Mouse (Mus musculus) heart, adult 2 months (tissue): ENCODE data around the gene Bcorl1. TPM values are rescaled to one million over a fixed set of nuclear protein-coding genes. Genes with fewer than 3 reads are reported as not detected.

ENCODE experiments used
- DNase-seq, 2 experiments: peaks; one replicate each; pipeline ENCODE4 v3.0.0; 2021
- H3K27ac ChIP-seq: fragments of 200-600 bp; 2 replicates; pipeline ENCODE4 v1.8.1; 2022
- H3K27me3 ChIP-seq: fragments of 200-500 bp; 2 replicates; pipeline ENCODE4 v1.6.1; 2012; ENCODE audit warnings: mild to moderate bottlenecking, low read length, inconsistent platforms, mixed read lengths; ENCODE audit not compliant: control insufficient read depth, insufficient read depth
- H3K36me3 ChIP-seq: fragments of 200-500 bp; 2 replicates; pipeline ENCODE4 v1.6.1; 2012; ENCODE audit warnings: low read length, inconsistent platforms; ENCODE audit not compliant: control insufficient read depth, insufficient read depth
- H3K4me1 ChIP-seq: fragments of 200-500 bp; 2 replicates; pipeline ENCODE4 v1.6.1; 2011; ENCODE audit warnings: low read length; ENCODE audit not compliant: control insufficient read depth, insufficient read depth
- H3K4me3 ChIP-seq: fragments of 200-600 bp; 2 replicates; pipeline ENCODE4 v1.8.1; 2022
- H3K79me2 ChIP-seq: fragments of 200-500 bp; replicated peaks from 2 replicates; pipeline ENCODE4 v1.6.1; 2012; ENCODE audit warnings: mild to moderate bottlenecking, inconsistent platforms, low read length, moderate library complexity, mixed read lengths; ENCODE audit not compliant: control insufficient read depth, insufficient read depth
- H3K9ac ChIP-seq: fragments of 200-500 bp; 2 replicates; pipeline ENCODE4 v1.6.1; 2012; ENCODE audit warnings: low read depth, mild to moderate bottlenecking, control low read depth, inconsistent platforms, low read length, mixed read lengths
- CTCF ChIP-seq: fragments of 200-600 bp; IDR thresholded peaks from 2 replicates; pipeline ENCODE4 v1.8.1; 2022; ENCODE audit warnings: antibody characterized with exemption, mild to moderate bottlenecking, moderate library complexity
- EP300 ChIP-seq: fragments of 200-500 bp; IDR thresholded peaks from 2 replicates; pipeline ENCODE4 v1.6.1; 2011; ENCODE audit warnings: low read depth, low read length, control low read depth; ENCODE audit not compliant: insufficient read depth
- POLR2A ChIP-seq: fragments of 200-500 bp; IDR thresholded peaks from 2 replicates; pipeline ENCODE4 v1.6.1; 2011; ENCODE audit warnings: mild to moderate bottlenecking, low read depth, low read length, control low read depth; ENCODE audit not compliant: insufficient read depth
- WGBS: fragments of 180-500 bp; shearing (Covaris S2); methylation state at CpG from one replicate; pipeline ENCODE4 v1.1.7; 2018; 5-methylcytosine and 5-hydroxymethylcytosine counted together
- intact Hi-C: fragments of 180-260 bp; cut with DNase I; formaldehyde crosslinking; loops from one replicate; pipeline ENCODE4 v1.15.1; 2025
- polyA plus RNA-seq: library from polyadenylated mRNA; depleted of rRNA; stranded (reverse); fragments of >200 nt; gene quantifications from 2 replicates; pipeline ENCODE4 v1.2.3, GENCODE M21; 2012; rRNA removed
- total RNA-seq, 2 experiments: library from RNA; stranded (reverse); gene quantifications; 2 replicates each; pipeline ENCODE4 v1.2.3; 2021

The Bcorl1 gene
- total and polyA plus RNA-seq, 3 experiments: 2.3 to 6.0 (median 5.7) TPM

DNA sequence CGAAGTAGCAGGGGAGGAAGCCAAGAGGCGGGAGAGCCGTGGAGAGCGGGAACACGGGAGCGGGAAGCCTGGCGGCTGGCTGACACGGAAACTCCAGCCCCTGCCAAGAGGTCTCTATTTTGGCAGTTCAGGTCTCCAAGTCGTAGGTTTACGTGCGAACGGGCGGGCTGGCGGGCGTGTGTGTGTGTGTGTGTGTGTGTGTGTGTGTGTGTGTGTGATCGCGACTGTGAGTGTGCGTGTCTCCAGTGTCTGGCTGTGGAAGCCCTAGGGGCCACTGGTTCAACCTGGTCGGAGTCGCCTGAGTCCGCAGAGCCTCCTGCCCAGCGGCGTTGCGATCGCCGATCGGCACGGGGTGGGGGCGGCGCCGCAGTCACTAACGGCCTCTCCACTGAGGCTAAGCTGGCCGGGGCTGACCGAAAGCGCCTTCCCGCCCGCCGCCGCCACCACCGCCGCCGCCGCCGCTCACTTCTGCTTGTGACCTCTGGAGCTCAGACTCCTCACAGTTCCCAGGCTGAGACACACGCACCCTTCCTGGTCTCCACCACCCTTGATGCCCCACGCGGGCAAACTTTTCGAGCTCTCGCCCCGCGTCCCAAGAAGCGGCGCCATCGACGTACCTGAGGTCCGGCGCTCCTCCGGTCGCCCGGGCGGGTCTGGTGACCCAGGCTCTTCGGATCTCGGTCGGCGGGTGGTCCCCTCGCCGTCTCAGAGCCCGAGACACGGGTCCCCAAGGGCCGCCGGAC lies 111.9 kb downstream of the Bcorl1 start:
- no peaks in the 10 kb centered on the region for H3K36me3 ChIP-seq
- no peak for TF ChIP-seq POLR2A
- TF ChIP-seq EP300: no peak
- peak; percentile 42 to 60 for DNase-seq
- H3K27me3 ChIP-seq: no peaks in the 10 kb centered on the region
- H3K79me2 ChIP-seq: no peaks in the 10 kb centered on the region
- H3K27ac ChIP-seq: peak overlapping the region; percentile 80
- H3K4me3 ChIP-seq: peak overlapping the region; percentile 59
- H3K4me1 ChIP-seq: no peaks in the 10 kb centered on the region; the same call in none of the 2 replicates
- intact Hi-C loops: no loop called here
- 17% methylated on average over 69 of the region's 71 CpGs for WGBS
- peak overlapping the region; percentile 89 for H3K9ac ChIP-seq

DNA sequence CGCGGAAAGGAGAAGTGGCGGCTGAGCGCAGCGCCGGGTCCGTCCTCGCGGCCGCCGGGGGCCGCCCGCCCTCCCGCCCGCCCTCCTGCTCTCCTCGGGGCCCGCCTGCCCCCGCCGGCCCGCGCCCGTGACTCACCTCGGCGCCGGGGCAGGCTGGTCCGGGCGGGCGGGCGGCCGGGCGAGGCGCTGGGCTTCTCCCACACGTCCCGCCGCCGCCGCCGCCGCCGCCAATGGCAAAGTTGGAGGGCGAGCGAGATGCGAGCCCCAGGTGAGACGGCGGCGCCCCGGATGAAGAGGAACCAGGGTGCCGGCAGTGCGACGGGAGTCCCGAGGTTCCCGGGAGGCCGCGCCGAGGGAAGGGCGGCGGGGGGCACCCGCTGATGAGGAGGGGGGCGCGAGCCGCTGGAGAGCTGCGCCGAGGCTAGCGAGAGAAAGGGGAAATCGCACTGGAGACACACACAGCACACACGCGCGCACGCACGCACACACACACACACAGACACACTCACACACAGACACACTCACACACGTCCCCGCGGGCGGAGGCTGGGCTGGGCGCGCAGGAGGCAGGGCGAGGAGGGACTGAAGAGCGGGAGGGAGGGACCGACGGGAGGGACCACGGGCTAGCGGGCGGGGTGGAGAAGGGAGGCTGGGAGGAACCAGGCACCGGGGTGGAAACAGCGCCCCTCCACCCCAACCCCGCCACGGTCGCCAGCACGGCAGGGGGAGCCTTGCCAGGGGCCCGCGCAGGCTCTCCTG lies 112.8 kb downstream of the Bcorl1 start:
- DNase-seq: peak; percentile 82 to 88
- H3K79me2 ChIP-seq: no peaks in the 10 kb centered on the region
- no peaks in the 10 kb centered on the region; the same call in none of the 2 replicates for H3K4me1 ChIP-seq
- H3K27me3 ChIP-seq: no peaks in the 10 kb centered on the region
- no peaks in the 10 kb centered on the region for H3K36me3 ChIP-seq
- intact Hi-C loops: loop anchor here (2.0 kb wide), 1 partner anchor 29 kb away; no protein-coding TSS in a partner anchor
- 31% methylated on average over 56 of the region's 91 CpGs for WGBS
- peak overlapping the region; percentile 89 for H3K9ac ChIP-seq
- H3K27ac ChIP-seq: peak overlapping the region; percentile 80
- TF ChIP-seq EP300 (0 out of 2 replicates have a peak, but pooled peaks have one; percentile 37), POLR2A (peak; percentile 79), CTCF (peak; percentile 31)
- H3K4me3 ChIP-seq: peak overlapping the region; percentile 62

DNA sequence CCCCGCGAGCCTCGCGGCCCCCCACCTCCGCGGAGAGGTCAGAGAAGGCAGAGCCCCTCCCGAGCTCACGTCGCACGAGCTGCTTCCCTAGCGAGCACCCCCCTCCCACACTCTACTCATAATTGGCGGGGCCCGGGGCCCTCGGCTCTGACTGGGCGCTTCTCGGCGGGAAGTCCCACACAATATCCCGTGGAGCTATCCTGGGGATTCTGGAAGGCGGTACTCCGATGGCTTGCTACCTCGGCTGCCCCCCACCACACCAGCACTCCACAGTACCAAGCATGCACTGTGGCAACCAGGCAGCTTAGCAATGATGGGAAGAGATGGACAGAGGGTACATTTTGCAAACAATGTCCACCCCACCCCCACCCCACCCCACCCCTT lies 113.3 kb downstream of the Bcorl1 start:
- no peaks in the 10 kb centered on the region for H3K27me3 ChIP-seq
- no peaks in the 10 kb centered on the region for H3K79me2 ChIP-seq
- H3K4me1 ChIP-seq: no peaks in the 10 kb centered on the region; the same call in none of the 2 replicates
- peak overlapping the region; percentile 62 for H3K4me3 ChIP-seq
- DNase-seq: no peak
- intact Hi-C loops: loop anchor here (2.0 kb wide), 1 partner anchor 30 kb away; no protein-coding TSS in a partner anchor
- 15% methylated on average over 18 of the region's 21 CpGs for WGBS
- H3K27ac ChIP-seq: peak overlapping the region; percentile 72
- no peaks in the 10 kb centered on the region for H3K36me3 ChIP-seq
- H3K9ac ChIP-seq: peak overlapping the region; percentile 63
- no peak for TF ChIP-seq CTCF
- no peak for TF ChIP-seq EP300
- no peak for TF ChIP-seq POLR2A

DNA sequence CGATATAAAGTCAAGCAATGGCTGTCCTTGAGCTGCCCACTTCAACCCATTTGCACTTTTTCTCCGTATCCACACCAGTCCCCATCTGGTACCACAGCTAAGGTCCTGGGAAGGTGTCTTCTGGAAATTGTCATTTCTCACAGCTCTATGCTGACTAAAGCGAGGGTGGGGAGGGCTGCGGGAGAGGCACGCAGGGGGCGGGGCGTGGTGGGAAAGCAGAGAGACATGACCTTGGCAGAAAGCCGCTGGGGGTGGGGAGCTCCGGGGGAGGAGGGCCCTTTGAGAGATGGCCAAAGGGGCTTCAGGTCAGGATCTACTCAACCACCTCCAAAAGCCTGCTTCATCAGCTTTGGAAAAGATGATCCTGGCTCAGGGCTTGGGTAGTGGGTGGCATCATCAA lies 113.9 kb downstream of the Bcorl1 start:
- Histone ChIP-seq H3K27me3 (no peaks in the 10 kb centered on the region), H3K36me3 (no peaks in the 10 kb centered on the region), H3K9ac (no peak overlapping the region), H3K27ac (no peak overlapping the region), H3K79me2 (no peaks in the 10 kb centered on the region), H3K4me1 (no peaks in the 10 kb centered on the region; the same call in 1 of the 2 replicates), H3K4me3 (no peak overlapping the region)
- 36% methylated on average over 9 of the region's 9 CpGs for WGBS
- no peak for TF ChIP-seq EP300
- TF ChIP-seq CTCF: no peak
- TF ChIP-seq POLR2A: no peak
- DNase-seq: no peak
- intact Hi-C loops: loop anchor here (2.0 kb wide), 1 partner anchor 30 kb away; no protein-coding TSS in a partner anchor

DNA sequence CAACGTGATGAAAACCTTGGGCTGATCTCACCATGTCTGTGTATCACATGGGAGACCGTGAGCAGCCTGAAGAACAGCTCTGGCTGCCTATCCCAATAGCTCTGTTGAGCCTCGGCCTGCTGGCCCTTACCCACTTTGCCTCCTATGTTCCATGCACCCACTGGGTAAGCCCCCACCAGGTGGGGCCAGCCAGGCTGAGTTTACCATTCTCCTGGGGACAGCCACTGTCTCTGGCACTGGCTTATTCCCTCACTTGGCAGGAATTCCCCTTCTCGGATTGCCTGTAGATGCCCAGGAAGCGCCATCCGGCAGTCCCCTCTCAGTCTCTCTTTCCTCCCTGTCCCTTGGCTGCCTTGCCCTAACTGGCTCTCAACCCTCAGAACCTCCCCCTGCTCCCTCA lies 115.8 kb downstream of the Bcorl1 start:
- H3K79me2 ChIP-seq: no peaks in the 10 kb centered on the region

More for the DNA sequence above, 115.8 kb downstream of the Bcorl1 start:
- Histone ChIP-seq H3K4me3 (no peak overlapping the region), H3K4me1 (no peaks in the 10 kb centered on the region; the same call in 1 of the 2 replicates), H3K27me3 (no peaks in the 10 kb centered on the region), H3K36me3 (no peaks in the 10 kb centered on the region), H3K9ac (no peak overlapping the region), H3K27ac (no peak overlapping the region)
- intact Hi-C loops: no loop called here
- TF ChIP-seq CTCF (no peak), EP300 (no peak), POLR2A (no peak)
- DNase-seq: no peak
- 65% methylated on average over 6 of the region's 6 CpGs for WGBS

Other genes with a start within 250 kb of the Bcorl1 start
- 1 to 10 TPM; 1.5 to 1.9 TPM for gene Xpnpep2, start 232.6 kb upstream of the Bcorl1 start, total RNA-seq
- gene Xpnpep2, start 232.6 kb upstream of the Bcorl1 start, polyA plus RNA-seq: 2.1 and 4.1 TPM in 2 replicates
- 1 to 10 TPM; 1.2 to 1.3 TPM for gene Sash3, start 194.9 kb upstream of the Bcorl1 start, total RNA-seq
- 1.4 and 2.9 TPM in 2 replicates for gene Sash3, start 194.9 kb upstream of the Bcorl1 start, polyA plus RNA-seq
- gene Zdhhc9, start 132.5 kb upstream of the Bcorl1 start, total RNA-seq: 10 to 100 TPM; 31.2 to 32.5 TPM
- gene Zdhhc9, start 132.5 kb upstream of the Bcorl1 start, polyA plus RNA-seq: 25.6 and 36.4 TPM in 2 replicates
- gene Utp14a, start 84.5 kb upstream of the Bcorl1 start, total RNA-seq: 10 to 100 TPM; 14.0 to 18.1 TPM
- 2.5 and 4.6 TPM in 2 replicates for gene Utp14a, start 84.5 kb upstream of the Bcorl1 start, polyA plus RNA-seq
- 1 to 10 TPM; 4.5 to 5.0 TPM for gene Elf4, start 121.8 kb downstream of the Bcorl1 start, total RNA-seq
- 7.6 and 8.3 TPM in 2 replicates for gene Elf4, start 121.8 kb downstream of the Bcorl1 start, polyA plus RNA-seq
- gene Aifm1, start 172.2 kb downstream of the Bcorl1 start, total RNA-seq: 100 to 1,000 TPM in 1 of 2 experiments, 10 to 100 TPM in 1; 92.8 to 108 TPM
- 33.2 and 76.9 TPM in 2 replicates for gene Aifm1, start 172.2 kb downstream of the Bcorl1 start, polyA plus RNA-seq
- gene Rab33a, start 177.9 kb downstream of the Bcorl1 start, total RNA-seq: under 1 TPM in 1 of 2 experiments, not detected in 1; 0.29 TPM
- 1.2 and 1.7 TPM in 2 replicates for gene Rab33a, start 177.9 kb downstream of the Bcorl1 start, polyA plus RNA-seq